Mouse (Mus musculus) spleen, adult 2 months (tissue): ENCODE results near the gene Cep170b.

Experiments
- CTCF ChIP-seq: fragments of 200-500 bp; IDR thresholded peaks from 2 replicates; pipeline ENCODE4 v1.5.1; 2011; ENCODE audit warnings: mild to moderate bottlenecking, inconsistent platforms; ENCODE audit not compliant: insufficient read depth, insufficient read length, insufficient replicate concordance; ENCODE audit errors: extremely low read depth
- POLR2A ChIP-seq: fragments of 200-500 bp; IDR thresholded peaks from 2 replicates; pipeline ENCODE4 v1.6.1; 2011; ENCODE audit warnings: low read depth, low read length, inconsistent platforms

DNA sequence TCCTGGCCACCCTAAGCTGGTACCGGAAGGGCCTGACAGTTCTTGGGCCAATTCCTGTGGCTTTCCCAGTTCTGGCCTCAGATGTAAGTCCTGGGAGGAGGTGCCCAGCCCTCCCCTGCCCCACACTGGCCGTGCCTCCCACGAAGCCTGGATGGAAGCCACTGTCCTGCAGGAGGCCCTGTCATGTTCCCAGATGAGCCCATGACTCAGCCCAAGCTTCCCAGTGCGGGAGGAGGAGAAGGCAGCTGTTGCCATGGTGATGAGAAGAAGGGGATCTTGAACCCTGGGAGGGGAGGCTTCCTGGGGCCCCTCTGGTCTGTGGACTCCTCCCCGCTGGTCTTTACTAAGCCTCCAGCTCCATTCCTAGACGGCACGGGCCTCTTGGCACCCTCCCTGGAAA, 36.9 kb upstream of the Cep170b start:
- TF ChIP-seq POLR2A (no peak), CTCF (no peak)
